Mouse (Mus musculus) E14TG2a.4 (cell line): ENCODE results near the gene Ccdc91.

Source experiments
- H3K27me3 ChIP-seq: 2 replicates; pipeline ENCODE4 v1.6.1; 2014; ENCODE audit warnings: low read length, control low read depth; ENCODE audit not compliant: insufficient read depth
- H3K36me3 ChIP-seq: 2 replicates; pipeline ENCODE4 v1.6.1; 2014; ENCODE audit warnings: low read length, control low read depth; ENCODE audit not compliant: insufficient read depth
- H3K4me1 ChIP-seq: replicated peaks from 2 replicates; pipeline ENCODE4 v1.6.1; 2014; ENCODE audit warnings: low read depth, low read length, control low read depth
- H3K4me3 ChIP-seq: replicated peaks from 2 replicates; pipeline ENCODE4 v1.5.1; 2014; ENCODE audit warnings: mild to moderate bottlenecking, low read length
- H3K9me3 ChIP-seq: 2 replicates; pipeline ENCODE4 v1.6.1; 2014; ENCODE audit warnings: low read length, control low read depth
- CTCF ChIP-seq: conservative IDR thresholded peaks from 2 replicates; pipeline ENCODE4 v1.5.1; 2014; ENCODE audit warnings: low read length
- NANOG ChIP-seq: IDR thresholded peaks from 2 replicates; pipeline ENCODE4 v1.6.1; 2014; ENCODE audit warnings: borderline replicate concordance, low read length, mixed read lengths
- POU5F1 ChIP-seq: IDR thresholded peaks from 2 replicates; pipeline ENCODE4 v1.6.1; 2014; ENCODE audit warnings: low read length, borderline replicate concordance

Gene Ccdc91

GRCm38 (mm10) chr6:147676214-147676613 is 200.6 kb downstream of the Ccdc91 start:
- no peaks in the 10 kb centered on the region for H3K36me3 ChIP-seq
- H3K4me1 ChIP-seq = no peaks in the 10 kb centered on the region
- H3K27me3 ChIP-seq = no peaks in the 10 kb centered on the region
- no peak overlapping the region for H3K4me3 ChIP-seq
- no peaks in the 10 kb centered on the region for H3K9me3 ChIP-seq
- TF ChIP-seq CTCF (no peak), POU5F1 (no peak), NANOG (no peak)
